In the genomic region with DNA sequence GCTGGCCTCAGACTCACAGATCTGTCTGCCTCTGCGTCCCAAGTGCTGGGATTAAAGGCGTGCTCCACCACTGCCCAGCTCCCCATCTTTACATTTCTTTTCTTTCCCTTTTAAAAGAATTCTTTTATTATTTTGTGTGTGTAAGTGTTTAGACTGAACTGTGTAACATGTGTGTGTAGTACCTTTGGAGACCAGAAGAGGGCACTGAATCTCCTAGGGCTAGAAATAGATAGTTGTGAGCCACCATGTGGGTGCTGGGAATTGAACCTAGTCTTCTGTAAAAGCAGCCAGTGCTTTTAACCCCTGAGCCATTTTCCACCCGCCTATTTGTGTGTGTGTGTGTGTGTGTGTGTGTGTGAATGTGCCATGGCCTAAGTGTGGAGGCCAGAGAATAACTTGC, we compare ENCODE assay signal across 18 mouse cellular contexts. TPM values are rescaled to one million over a fixed set of nuclear protein-coding genes. Genes with fewer than 3 reads are reported as not detected.
DNase-seq lines count a peak whose midpoint lies in the region; TF ChIP-seq lines count a peak whose summit lies in the region.
"Had no signal": no experiment of that assay in that cellular context is flagged by ENCODE, and none has a peak within 500 bp of the region (broad histone marks: within the 10 kb centered on the region; RNA-seq: fewer than 3 reads in every experiment).

No protein-coding gene starts in this region.

- H3K36me3 ChIP-seq in heart, adult 2 months (ENCODE audit: control insufficient read depth, insufficient read depth, low read length), result peaks cover 7% of the 10 kb centered on the region
- H3K36me3 ChIP-seq in E14TG2a.4 (ENCODE audit: insufficient read depth, low read length), result no peaks in the 10 kb centered on the region
- H3K36me3 ChIP-seq: embryonic facial prominence, embryonic 15.5 days; hindbrain, embryonic 13.5 days had no signal

- no peaks in the 10 kb centered on the region for H3K9me3 ChIP-seq in E14TG2a.4 (ENCODE audit: low read length)
- H3K9me3 ChIP-seq: forebrain, embryonic 15.5 days; hindbrain, embryonic 13.5 days had no signal

- H3K27ac ChIP-seq in heart, adult 2 months, result peak overlapping the region; percentile 92
- H3K27ac ChIP-seq in layer of hippocampus, adult 2 months, result no peak overlapping the region
- H3K27ac ChIP-seq: embryonic facial prominence, embryonic 15.5 days; forebrain, embryonic 15.5 days; hindbrain, embryonic 13.5 days had no signal

- H3K9ac ChIP-seq in heart, adult 2 months (ENCODE audit: low read depth, low read length), result no peak overlapping the region
- H3K9ac ChIP-seq: embryonic facial prominence, embryonic 15.5 days; forebrain, embryonic 15.5 days; hindbrain, embryonic 13.5 days had no signal

- no peak for TF ChIP-seq POLR2A in heart, adult 2 months (IDR thresholded peaks at IDR 0.05; ENCODE audit: insufficient read depth, low read depth, low read length)

- WGBS in heart, adult 2 months, result 96% methylated on average over 3 of the region's 3 CpGs

- TF ChIP-seq CTCF in heart, adult 2 months (IDR thresholded peaks at IDR 0.05), result peak; percentile 45
- TF ChIP-seq CTCF in layer of hippocampus, adult 2 months (conservative IDR thresholded peaks at IDR 0.05), result peak; percentile 52
- TF ChIP-seq CTCF in E14TG2a.4 (conservative IDR thresholded peaks at IDR 0.05; ENCODE audit: low read length), result peak; percentile 64

- TF ChIP-seq EP300 in heart, adult 2 months (IDR thresholded peaks at IDR 0.05; ENCODE audit: insufficient read depth, low read depth, low read length), result no peak

- H3K4me3 ChIP-seq in heart, adult 2 months, result no peak overlapping the region
- no peak overlapping the region for H3K4me3 ChIP-seq in layer of hippocampus, adult 2 months
- no peak overlapping the region for H3K4me3 ChIP-seq in E14TG2a.4 (replicated peaks; ENCODE audit: low read length)
- H3K4me3 ChIP-seq: embryonic facial prominence, embryonic 15.5 days; forebrain, embryonic 15.5 days; hindbrain, embryonic 13.5 days had no signal

- H3K79me2 ChIP-seq in heart, adult 2 months (replicated peaks; ENCODE audit: control insufficient read depth, insufficient read depth, low read length), result no peaks in the 10 kb centered on the region

- no peak for DNase-seq in heart, adult 2 months
- no peak for DNase-seq in heart, adult 8-10 months (ENCODE audit: low spot score)
- no peak for DNase-seq in layer of hippocampus, adult 2 months (ENCODE audit: low spot score in 2 of 2)
- DNase-seq in layer of hippocampus, adult 18-20 months (ENCODE audit: low spot score in 2 of 2), result no peak
- DNase-seq in ZHBTc4 (ENCODE audit: low read depth, low spot score), result peak; percentile 51
- DNase-seq in spleen, adult 18-20 months, result no peak
- DNase-seq: adrenal gland, postnatal 14 days; cerebellum, adult 8-10 months; gastrocnemius, postnatal 25 days; kidney, adult 8-10 months; kidney, postnatal 14 days; lung, postnatal 10 days had no signal

- peaks cover 3% of the 10 kb centered on the region; the same call in 1 of the 2 replicates for H3K4me1 ChIP-seq in heart, adult 2 months (ENCODE audit: control insufficient read depth, insufficient read depth, low read length)
- peaks cover 32% of the 10 kb centered on the region for H3K4me1 ChIP-seq in E14TG2a.4 (replicated peaks; ENCODE audit: low read depth, low read length)
- H3K4me1 ChIP-seq: embryonic facial prominence, embryonic 15.5 days; forebrain, embryonic 15.5 days; hindbrain, embryonic 13.5 days had no signal

- no peaks in the 10 kb centered on the region for H3K27me3 ChIP-seq in heart, adult 2 months (ENCODE audit: control insufficient read depth, insufficient read depth, low read length)
- no peaks in the 10 kb centered on the region for H3K27me3 ChIP-seq in E14TG2a.4 (ENCODE audit: insufficient read depth, low read length)
- H3K27me3 ChIP-seq: CH12.LX; embryonic facial prominence, embryonic 15.5 days; forebrain, embryonic 15.5 days; hindbrain, embryonic 13.5 days had no signal

- intact Hi-C loops in heart, adult 2 months (cut with DNase I), result no loop called here

RNA-seq across cellular contexts. Expression of gene Kcnip2, which starts 11.9 kb away (rescaled TPM):
- 100 to 1,000 TPM; 174 to 203 TPM for total RNA-seq in heart, adult 2 months (2021)
- polyA plus RNA-seq in heart, adult 2 months (2012; rRNA removed), result 216 and 276 TPM in 2 replicates
- total RNA-seq in heart, adult 8-10 months (2022), result 100 to 1,000 TPM; 173 to 231 (median 203) TPM
- 100 to 1,000 TPM; 212 to 222 TPM for total RNA-seq in layer of hippocampus, adult 2 months (2021)
- total RNA-seq in layer of hippocampus, adult 18-20 months (2021), result 100 to 1,000 TPM; 208 to 213 TPM
- total RNA-seq: CH12.LX; monocyte, adult 5-6 weeks had no signal

RNA-seq across cellular contexts. Expression of gene Mgea5, which starts 44.1 kb away (rescaled TPM):
- 10 to 100 TPM; 70.8 to 81.9 TPM for total RNA-seq in heart, adult 2 months (2021)
- 22.4 and 49.3 TPM in 2 replicates for polyA plus RNA-seq in heart, adult 2 months (2012; rRNA removed)
- 10 to 100 TPM; 70.7 to 85.5 (median 82.4) TPM for total RNA-seq in heart, adult 8-10 months (2022)
- 100 to 1,000 TPM; 166 to 170 TPM for total RNA-seq in layer of hippocampus, adult 2 months (2021)
- 100 to 1,000 TPM; 153 to 160 TPM for total RNA-seq in layer of hippocampus, adult 18-20 months (2021)
